Mouse (Mus musculus): ENCODE data around the gene Hsd3b6. TPM values are rescaled to one million over a fixed set of nuclear protein-coding genes. Genes with fewer than 3 reads are reported as not detected.

Gene Hsd3b6
- total and polyA plus RNA-seq, 3 experiments = not detected

- Histone ChIP-seq H3K4me2 (ENCODE audit: insufficient read depth, low read depth, poor library complexity, severe bottlenecking) (no peak overlapping the region), H3K4me1 (ENCODE audit: control insufficient read depth in 1 of 2, insufficient read depth in 2 of 2) (no peaks in the 10 kb centered on the region), H3K36me3 (replicated peaks in 1 of 2; ENCODE audit: control insufficient read depth in 1 of 2, insufficient read depth in 1 of 2, low read length in 1 of 2) (no peaks in the 10 kb centered on the region), H3K27me3 (replicated peaks) (peaks cover 8% of the 10 kb centered on the region), H3K4me3 (replicated peaks in 1 of 3; ENCODE audit: low read depth in 2 of 3, low read length in 2 of 3, poor library complexity in 1 of 3) (no peak overlapping the region), H3K9ac (ENCODE audit: insufficient read depth, low read depth) (no peak overlapping the region), H3K9me3 (replicated peaks; ENCODE audit: low read length) (no peaks in the 10 kb centered on the region), H3K27ac (ENCODE audit: insufficient read depth, low read depth) (no peak overlapping the region), H3K79me2 (replicated peaks; ENCODE audit: control insufficient read depth, extremely low read depth, insufficient read depth, poor library complexity, severe bottlenecking) (no peaks in the 10 kb centered on the region)
- in situ Hi-C loops (cut with MboI; ENCODE audit: low pct_ligation_motif_present, low pct_unique_long_range_greater_than_20kb, low sequenced_read_pairs) = no loop called here
- DNase-seq (ENCODE audit: extremely low read depth) = no peak
- dilution Hi-C loops (cut with MboI; ENCODE audit: extremely low pct_ligation_motif_present, extremely low pct_unique_long_range_greater_than_20kb, low sequenced_read_pairs) = no loop called here
- no peak for TF ChIP-seq HCFC1 (IDR thresholded peaks at IDR 0.05; ENCODE audit: low read depth, low read length)
- TF ChIP-seq ZC3H11A (IDR thresholded peaks at IDR 0.05; ENCODE audit: low read depth, low read length) = no peak
- TF ChIP-seq MAX (IDR thresholded peaks at IDR 0.05; ENCODE audit: low read length) = no peak
- no peak for TF ChIP-seq USF1 (IDR thresholded peaks at IDR 0.05; ENCODE audit: low read depth, low read length)
- no peak for TF ChIP-seq TCF12 (IDR thresholded peaks at IDR 0.05; ENCODE audit: low read depth, low read length)
- TF ChIP-seq ZMIZ1 (IDR thresholded peaks at IDR 0.05; ENCODE audit: low read depth, low read length) = no peak
- TF ChIP-seq SMC3 (IDR thresholded peaks at IDR 0.05; ENCODE audit: low read depth, low read length) = no peak
- no peak for TF ChIP-seq RCOR1 (conservative IDR thresholded peaks at IDR 0.05; ENCODE audit: low read depth, low read length)
- TF ChIP-seq JUN (IDR thresholded peaks at IDR 0.05; ENCODE audit: insufficient read depth, low read depth, low read length) = no peak
- no peak for TF ChIP-seq NRF1 (IDR thresholded peaks at IDR 0.05; ENCODE audit: low read depth, low read length)
- no peak for TF ChIP-seq SIN3A (IDR thresholded peaks at IDR 0.05; ENCODE audit: low read length)
- TF ChIP-seq GABPA (IDR thresholded peaks at IDR 0.05; ENCODE audit: insufficient replicate concordance, low read depth, low read length) = no peak
- no peak for TF ChIP-seq MAZ (IDR thresholded peaks at IDR 0.05; ENCODE audit: low read depth, low read length)
- no peak for TF ChIP-seq IRF4 (IDR thresholded peaks at IDR 0.05; ENCODE audit: low read depth, low read length)
Observed at GRCm38 (mm10) chr3:98764155-98764554, 50.1 kb downstream of the Hsd3b6 start.

GRCm38 (mm10) chr3:98756836-98757235, 57.4 kb downstream of the Hsd3b6 start:
- dilution Hi-C loops (cut with MboI; ENCODE audit: extremely low pct_ligation_motif_present, extremely low pct_unique_long_range_greater_than_20kb, low sequenced_read_pairs) (no loop called here), in situ Hi-C loops (cut with MboI; ENCODE audit: low pct_ligation_motif_present, low pct_unique_long_range_greater_than_20kb, low sequenced_read_pairs) (no loop called here)
- no peak for DNase-seq (ENCODE audit: extremely low read depth)
- Histone ChIP-seq H3K27ac (ENCODE audit: insufficient read depth, low read depth) (no peak overlapping the region), H3K79me2 (replicated peaks; ENCODE audit: control insufficient read depth, extremely low read depth, insufficient read depth, poor library complexity, severe bottlenecking) (no peaks in the 10 kb centered on the region), H3K27me3 (replicated peaks) (peaks cover 7% of the 10 kb centered on the region), H3K4me1 (ENCODE audit: control insufficient read depth in 1 of 2, insufficient read depth in 2 of 2) (no peaks in the 10 kb centered on the region), H3K36me3 (replicated peaks in 1 of 2; ENCODE audit: control insufficient read depth in 1 of 2, insufficient read depth in 1 of 2, low read length in 1 of 2) (no peaks in the 10 kb centered on the region), H3K4me2 (ENCODE audit: insufficient read depth, low read depth, poor library complexity, severe bottlenecking) (no peak overlapping the region), H3K9me3 (replicated peaks; ENCODE audit: low read length) (no peaks in the 10 kb centered on the region), H3K4me3 (replicated peaks in 1 of 3; ENCODE audit: low read depth in 2 of 3, low read length in 2 of 3, poor library complexity in 1 of 3) (no peak overlapping the region), H3K9ac (ENCODE audit: insufficient read depth, low read depth) (no peak overlapping the region)
- TF ChIP-seq MAFK (IDR thresholded peaks at IDR 0.05; ENCODE audit: insufficient replicate concordance, low read length) (no peak), MYC (IDR thresholded peaks at IDR 0.05; ENCODE audit: low read depth, low read length) (no peak), UBTF (IDR thresholded peaks at IDR 0.05; ENCODE audit: low read depth, low read length) (no peak), EP300 (IDR thresholded peaks at IDR 0.05; ENCODE audit: low read length) (no peak), USF1 (IDR thresholded peaks at IDR 0.05; ENCODE audit: low read depth, low read length) (no peak), E2F4 (IDR thresholded peaks at IDR 0.05; ENCODE audit: insufficient replicate concordance, low read depth, low read length) (no peak), ZC3H11A (IDR thresholded peaks at IDR 0.05; ENCODE audit: low read depth, low read length) (no peak), POLR2A (IDR thresholded peaks at IDR 0.05; ENCODE audit: low read depth, low read length) (no peak), JUND (conservative IDR thresholded peaks at IDR 0.05; ENCODE audit: low read depth, low read length) (no peak), MEF2A (IDR thresholded peaks at IDR 0.05; ENCODE audit: borderline replicate concordance, low read depth, low read length) (no peak), MXI1 (IDR thresholded peaks at IDR 0.05; ENCODE audit: low read depth, low read length) (no peak), SIN3A (IDR thresholded peaks at IDR 0.05; ENCODE audit: low read length) (no peak), CHD1 (IDR thresholded peaks at IDR 0.05; ENCODE audit: low read depth, low read length) (no peak), ZKSCAN1 (IDR thresholded peaks at IDR 0.05; ENCODE audit: borderline replicate concordance, low read depth, low read length) (no peak), RAD21 (IDR thresholded peaks at IDR 0.05; ENCODE audit: low read depth, low read length) (no peak), TCF12 (IDR thresholded peaks at IDR 0.05; ENCODE audit: low read depth, low read length) (no peak), NELFE (IDR thresholded peaks at IDR 0.05; ENCODE audit: low read depth, low read length) (no peak)
